Mouse (Mus musculus): ENCODE results near the gene Ada.

DNA sequence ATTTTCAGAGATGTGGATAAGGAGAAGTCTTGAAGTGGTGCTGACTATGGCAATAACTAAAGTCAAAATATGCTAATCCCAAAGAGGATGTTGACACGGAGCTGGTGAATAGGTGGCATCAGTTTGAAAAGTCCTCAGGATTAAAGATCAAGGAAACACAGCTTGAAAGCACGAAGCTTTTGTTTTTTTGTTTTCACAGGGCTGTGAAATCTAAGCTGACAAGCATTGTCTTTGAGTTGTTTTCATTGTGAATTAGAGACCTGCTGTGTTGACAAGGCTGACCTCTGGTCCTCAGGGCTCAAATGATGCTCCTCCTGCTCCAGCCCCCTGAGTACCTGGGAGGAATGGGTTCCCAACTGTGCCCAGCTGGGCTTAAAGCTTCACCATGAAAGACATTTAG lies 27.0 kb upstream of the Ada start:
- no peak for TF ChIP-seq CTCF (conservative IDR thresholded peaks at IDR 0.05 in 1 of 2, IDR thresholded peaks at IDR 0.05 in 1 of 2; ENCODE audit: low read depth in 2 of 2, low read length in 2 of 2)
- TF ChIP-seq POLR2A (IDR thresholded peaks at IDR 0.05; ENCODE audit: low read depth, low read length), result no peak
- no peak for TF ChIP-seq USF1 (IDR thresholded peaks at IDR 0.05; ENCODE audit: low read depth, low read length)
- TF ChIP-seq ZNF384 (IDR thresholded peaks at IDR 0.05; ENCODE audit: low read depth, low read length), result no peak
- TF ChIP-seq NELFE (IDR thresholded peaks at IDR 0.05; ENCODE audit: low read depth, low read length), result no peak
- TF ChIP-seq EP300 (IDR thresholded peaks at IDR 0.05; ENCODE audit: low read length), result no peak
- no peak for TF ChIP-seq RCOR1 (conservative IDR thresholded peaks at IDR 0.05; ENCODE audit: low read depth, low read length)
- no peak for TF ChIP-seq ZKSCAN1 (IDR thresholded peaks at IDR 0.05; ENCODE audit: borderline replicate concordance, low read depth, low read length)
- no peak for TF ChIP-seq E2F4 (IDR thresholded peaks at IDR 0.05; ENCODE audit: insufficient replicate concordance, low read depth, low read length)
- no peak for TF ChIP-seq TCF12 (IDR thresholded peaks at IDR 0.05; ENCODE audit: low read depth, low read length)

Data from CH12.LX (cell line).